Mouse (Mus musculus): ENCODE results near the gene Rnf130. TPM values are rescaled to one million over a fixed set of nuclear protein-coding genes. Genes with fewer than 3 reads are reported as not detected.
A peak's percentile ranks its signal among the peaks of the same experiment; 100 is the strongest.

Gene Rnf130
- polyA plus RNA-seq, 1 experiment from 2014 or later = 60.5 TPM

DNA sequence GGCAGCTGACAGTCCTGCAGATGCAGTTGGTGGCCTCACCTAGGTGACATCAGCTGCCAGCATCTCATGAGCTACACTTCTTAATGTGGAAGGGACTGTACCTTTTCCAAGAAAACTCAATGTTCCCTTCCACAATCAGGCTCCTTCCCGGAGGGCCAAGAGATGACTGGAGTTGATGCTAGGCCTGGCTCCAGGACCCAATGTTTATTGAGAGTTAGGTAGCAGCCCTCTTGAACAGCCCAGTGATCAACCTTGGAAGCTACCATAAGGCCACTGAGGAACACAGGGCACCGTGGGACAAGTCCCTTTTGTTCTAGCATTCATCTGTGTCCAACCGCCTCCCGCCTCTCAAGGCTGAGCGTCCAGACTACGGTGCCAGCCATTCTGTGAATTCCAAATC is 107.1 kb downstream of the Rnf130 start:
- H3K27me3 ChIP-seq (replicated peaks; ENCODE audit: low read depth, poor library complexity, severe bottlenecking) = no peaks in the 10 kb centered on the region
- peaks cover 24% of the 10 kb centered on the region for H3K4me1 ChIP-seq
- DNase-seq (ENCODE audit: low spot score) = no peak
- no peak overlapping the region; the same call in 1 of the 2 replicates for H3K27ac ChIP-seq (replicated peaks)
- peak overlapping the region; percentile 94 for H3K4me3 ChIP-seq
- 90% methylated on average over 6 of the region's 6 CpGs for WGBS
- H3K9me3 ChIP-seq = no peaks in the 10 kb centered on the region
- H3K36me3 ChIP-seq (replicated peaks) = peaks cover 26% of the 10 kb centered on the region

DNA sequence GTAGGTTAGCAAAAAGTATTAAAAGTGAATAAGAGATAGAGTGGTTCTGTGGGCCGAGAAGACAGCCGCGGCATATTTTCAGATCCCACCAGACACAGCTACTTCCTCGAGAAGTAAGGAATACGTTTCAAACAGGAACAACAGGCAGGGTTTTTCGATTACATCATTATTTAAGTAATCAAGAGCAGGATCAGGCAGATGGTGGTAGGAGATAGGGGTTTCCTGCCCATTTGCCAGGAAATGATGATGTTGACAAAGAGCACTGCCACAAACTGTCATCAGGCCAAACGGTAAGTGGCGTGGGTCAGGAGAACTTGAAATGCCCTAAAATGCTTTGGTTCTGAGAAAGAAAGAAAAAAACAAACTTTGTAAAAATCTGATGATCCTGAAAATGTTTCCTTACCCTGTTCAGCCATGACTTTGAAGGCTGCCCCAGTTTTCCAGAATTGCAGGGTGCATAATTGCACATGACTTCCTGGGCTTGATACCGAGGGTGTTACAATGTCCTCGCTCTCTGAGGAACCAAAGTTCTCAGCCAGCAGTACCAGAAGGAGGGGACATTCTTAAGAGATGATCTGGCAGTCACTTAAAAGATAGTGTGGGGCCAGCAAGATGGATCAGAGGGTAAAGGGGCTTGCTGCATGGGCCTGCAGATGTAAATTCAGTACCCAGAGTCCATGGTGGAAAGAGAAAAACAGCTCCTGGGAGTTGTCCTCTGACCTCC is 109.2 kb downstream of the Rnf130 start:
- Histone ChIP-seq H3K4me1 (peaks cover 20% of the 10 kb centered on the region), H3K27me3 (replicated peaks; ENCODE audit: low read depth, poor library complexity, severe bottlenecking) (no peaks in the 10 kb centered on the region)

GRCm38 (mm10) chr11:50138206-50138822 is 113.2 kb downstream of the Rnf130 start:
- WGBS = 77% methylated on average over 10 of the region's 10 CpGs
- Histone ChIP-seq H3K27me3 (replicated peaks; ENCODE audit: low read depth, poor library complexity, severe bottlenecking) (no peaks in the 10 kb centered on the region), H3K4me1 (no peaks in the 10 kb centered on the region), H3K9me3 (no peaks in the 10 kb centered on the region), H3K27ac (replicated peaks) (no peak overlapping the region), H3K4me3 (no peak overlapping the region), H3K36me3 (replicated peaks) (peaks cover 82% of the 10 kb centered on the region)
- no peak for DNase-seq (ENCODE audit: low spot score)

More for the DNA sequence above, 109.2 kb downstream of the Rnf130 start:
- WGBS = 84% methylated on average over 10 of the region's 10 CpGs
- Histone ChIP-seq H3K27ac (replicated peaks) (no peak overlapping the region), H3K9me3 (no peaks in the 10 kb centered on the region), H3K36me3 (replicated peaks) (peaks cover 46% of the 10 kb centered on the region), H3K4me3 (no peak overlapping the region)
- no peak for DNase-seq (ENCODE audit: low spot score)

DNA sequence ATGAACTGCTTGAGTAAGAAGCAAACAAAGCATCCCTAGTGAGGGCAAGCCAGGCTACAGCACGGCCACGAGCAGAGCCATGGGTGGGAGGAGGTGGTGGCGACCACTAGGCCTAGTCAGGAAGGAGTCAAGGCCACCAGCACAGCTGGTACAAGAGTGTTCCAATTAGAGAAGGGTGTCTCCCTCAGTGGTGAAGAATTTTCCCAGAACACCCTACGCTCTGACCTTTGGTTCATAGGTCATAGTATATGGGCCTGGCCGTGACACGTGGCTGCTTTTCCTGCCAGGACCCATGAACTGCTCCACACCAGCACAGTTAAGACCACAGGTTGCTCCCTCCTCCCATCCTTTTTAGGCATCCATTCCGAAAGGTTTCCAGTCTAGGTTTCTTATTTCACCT is 114.4 kb downstream of the Rnf130 start:
- WGBS = 75% methylated on average over 7 of the region's 7 CpGs
- no peak overlapping the region; the same call in 1 of the 2 replicates for H3K27ac ChIP-seq (replicated peaks)
- no peak overlapping the region for H3K4me3 ChIP-seq
- peaks cover 91% of the 10 kb centered on the region for H3K36me3 ChIP-seq (replicated peaks)
- H3K27me3 ChIP-seq (replicated peaks; ENCODE audit: low read depth, poor library complexity, severe bottlenecking) = no peaks in the 10 kb centered on the region
- DNase-seq (ENCODE audit: low spot score) = no peak
- no peaks in the 10 kb centered on the region for H3K9me3 ChIP-seq
- H3K4me1 ChIP-seq = no peaks in the 10 kb centered on the region

DNA sequence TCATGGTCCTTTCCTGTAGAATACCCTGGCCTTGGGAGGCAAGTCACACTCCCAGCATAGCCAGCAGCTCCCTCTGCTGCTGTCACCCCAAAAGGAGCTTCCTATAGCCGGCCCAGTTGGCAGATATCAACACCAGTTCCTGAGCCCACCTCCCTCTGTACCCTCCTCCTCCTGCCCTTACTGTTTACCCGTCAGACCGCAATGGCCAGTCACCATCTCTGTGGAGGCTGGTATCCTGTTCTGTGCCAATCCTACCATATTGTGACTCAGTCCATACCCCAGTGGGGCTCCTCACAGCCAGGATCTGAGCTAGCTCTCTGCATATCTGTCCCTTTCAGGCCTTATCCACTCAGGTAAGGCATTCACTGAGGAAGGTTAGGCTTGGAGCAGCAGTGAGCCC is 120.4 kb downstream of the Rnf130 start:
- DNase-seq (ENCODE audit: low spot score) = no peak
- H3K27ac ChIP-seq (replicated peaks) = no peak overlapping the region
- H3K9me3 ChIP-seq = no peaks in the 10 kb centered on the region; the same call in 1 of the 2 replicates
- WGBS = 91% methylated on average over 3 of the region's 3 CpGs
- peaks cover 97% of the 10 kb centered on the region for H3K36me3 ChIP-seq (replicated peaks)
- H3K27me3 ChIP-seq (replicated peaks; ENCODE audit: low read depth, poor library complexity, severe bottlenecking) = no peaks in the 10 kb centered on the region
- no peak overlapping the region for H3K4me3 ChIP-seq
- H3K4me1 ChIP-seq = no peaks in the 10 kb centered on the region

DNA sequence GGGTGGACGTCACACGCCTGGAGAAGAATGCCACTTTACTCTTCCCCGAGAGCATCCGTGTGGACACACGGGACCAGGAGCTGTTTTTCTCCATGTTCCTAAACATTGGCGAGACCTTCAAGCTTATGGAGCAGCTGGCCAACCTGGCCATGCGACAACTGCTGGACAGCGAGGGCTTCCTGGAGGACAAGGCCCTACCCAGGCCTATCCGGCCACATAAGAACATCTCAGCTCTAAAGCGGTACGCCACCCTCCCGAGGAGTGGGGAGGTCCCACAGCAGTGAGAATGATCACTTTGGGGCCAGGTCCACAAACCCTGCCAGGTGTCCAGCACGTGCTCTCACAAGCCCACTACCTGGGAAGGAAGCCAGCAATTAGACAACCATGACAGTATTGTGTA is 121.0 kb downstream of the Rnf130 start:
- no peaks in the 10 kb centered on the region for H3K27me3 ChIP-seq (replicated peaks; ENCODE audit: low read depth, poor library complexity, severe bottlenecking)
- no peak for DNase-seq (ENCODE audit: low spot score)
- no peak overlapping the region for H3K4me3 ChIP-seq
- H3K36me3 ChIP-seq (replicated peaks) = peaks cover 97% of the 10 kb centered on the region
- no peaks in the 10 kb centered on the region; the same call in 1 of the 2 replicates for H3K9me3 ChIP-seq
- H3K4me1 ChIP-seq = no peaks in the 10 kb centered on the region
- WGBS = 96% methylated on average over 13 of the region's 13 CpGs
- no peak overlapping the region for H3K27ac ChIP-seq (replicated peaks)

GRCm38 (mm10) chr11:50147267-50147957 is 122.3 kb downstream of the Rnf130 start:
- Histone ChIP-seq H3K27me3 (replicated peaks; ENCODE audit: low read depth, poor library complexity, severe bottlenecking) (no peaks in the 10 kb centered on the region), H3K4me1 (no peaks in the 10 kb centered on the region), H3K36me3 (replicated peaks) (peaks cover 97% of the 10 kb centered on the region), H3K4me3 (no peak overlapping the region), H3K9me3 (no peaks in the 10 kb centered on the region; the same call in 1 of the 2 replicates), H3K27ac (replicated peaks) (no peak overlapping the region)
- 88% methylated on average over 9 of the region's 9 CpGs for WGBS
- no peak for DNase-seq (ENCODE audit: low spot score)

GRCm38 (mm10) chr11:50147958-50148476 is 122.9 kb downstream of the Rnf130 start:
- Histone ChIP-seq H3K27me3 (replicated peaks; ENCODE audit: low read depth, poor library complexity, severe bottlenecking) (no peaks in the 10 kb centered on the region), H3K36me3 (replicated peaks) (peaks cover 97% of the 10 kb centered on the region), H3K9me3 (no peaks in the 10 kb centered on the region; the same call in 1 of the 2 replicates), H3K4me3 (no peak overlapping the region), H3K4me1 (no peaks in the 10 kb centered on the region), H3K27ac (replicated peaks) (no peak overlapping the region)
- 94% methylated on average over 11 of the region's 11 CpGs for WGBS
- no peak for DNase-seq (ENCODE audit: low spot score)

DNA sequence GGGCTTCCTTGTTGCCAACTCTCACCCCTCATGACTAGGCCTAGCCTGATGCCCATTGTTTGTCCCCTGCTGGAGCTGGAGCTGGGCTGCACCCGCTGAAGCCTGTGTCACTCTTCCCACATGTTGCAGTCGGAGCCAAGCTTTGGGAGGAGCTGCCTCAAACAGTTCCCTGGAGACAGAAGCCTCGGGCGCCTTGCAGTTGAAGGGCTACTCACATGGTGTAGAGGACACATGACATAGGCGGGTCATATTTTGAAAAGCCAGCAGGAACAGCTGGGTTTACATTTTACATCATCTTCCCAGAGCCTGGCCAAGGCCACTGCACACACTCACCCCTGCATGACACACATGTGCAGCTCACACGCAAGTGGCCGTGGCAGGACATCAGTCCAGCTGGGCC is 124.1 kb downstream of the Rnf130 start:
- peaks cover 96% of the 10 kb centered on the region for H3K36me3 ChIP-seq (replicated peaks)

DNA sequence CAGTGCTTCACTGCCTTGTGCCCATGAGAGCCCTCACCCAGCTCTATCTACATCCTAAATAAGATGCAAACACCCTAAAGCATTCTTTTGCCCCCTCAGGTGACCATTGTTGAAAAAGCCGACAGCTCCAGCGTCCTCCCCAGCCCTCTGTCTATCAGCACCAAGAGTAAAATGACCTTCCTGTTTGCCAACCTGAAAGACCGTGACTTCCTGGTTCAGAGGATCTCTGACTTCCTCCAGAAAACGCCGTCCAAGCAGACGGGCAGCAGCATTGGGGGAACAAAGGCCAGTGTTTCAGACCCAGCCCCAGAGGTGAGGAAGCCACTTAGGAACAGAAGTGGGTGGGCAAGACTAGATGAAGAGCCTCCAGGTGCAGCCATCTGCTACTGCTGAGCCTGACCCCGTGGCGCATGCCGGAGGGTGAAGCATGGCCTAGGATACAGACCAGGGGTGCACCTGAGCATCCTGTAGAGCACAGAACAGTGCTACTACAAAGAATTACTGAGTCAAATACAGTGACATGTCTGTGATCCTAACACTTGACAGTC is 124.5 kb downstream of the Rnf130 start:
- Histone ChIP-seq H3K27ac (replicated peaks) (no peak overlapping the region), H3K4me1 (peaks cover 9% of the 10 kb centered on the region), H3K36me3 (replicated peaks) (peaks cover 99% of the 10 kb centered on the region), H3K27me3 (replicated peaks; ENCODE audit: low read depth, poor library complexity, severe bottlenecking) (no peaks in the 10 kb centered on the region), H3K9me3 (no peaks in the 10 kb centered on the region; the same call in 1 of the 2 replicates), H3K4me3 (no peak overlapping the region)
- WGBS = 83% methylated on average over 9 of the region's 9 CpGs
- no peak for DNase-seq (ENCODE audit: low spot score)

More for the DNA sequence above, 124.1 kb downstream of the Rnf130 start:
- no peak overlapping the region for H3K4me3 ChIP-seq
- WGBS = 87% methylated on average over 7 of the region's 7 CpGs
- no peaks in the 10 kb centered on the region for H3K27me3 ChIP-seq (replicated peaks; ENCODE audit: low read depth, poor library complexity, severe bottlenecking)
- H3K4me1 ChIP-seq = peaks cover 8% of the 10 kb centered on the region
- no peaks in the 10 kb centered on the region; the same call in 1 of the 2 replicates for H3K9me3 ChIP-seq
- DNase-seq (ENCODE audit: low spot score) = no peak
- no peak overlapping the region for H3K27ac ChIP-seq (replicated peaks)

GRCm38 (mm10) chr11:50151374-50151773 is 126.2 kb downstream of the Rnf130 start:
- Histone ChIP-seq H3K4me3 (no peak overlapping the region), H3K27me3 (replicated peaks; ENCODE audit: low read depth, poor library complexity, severe bottlenecking) (no peaks in the 10 kb centered on the region), H3K9me3 (no peaks in the 10 kb centered on the region; the same call in 1 of the 2 replicates), H3K27ac (replicated peaks) (no peak overlapping the region), H3K36me3 (replicated peaks) (peaks cover 97% of the 10 kb centered on the region), H3K4me1 (peaks cover 9% of the 10 kb centered on the region)
- no peak for DNase-seq (ENCODE audit: low spot score)
- WGBS = 89% methylated on average over 3 of the region's 3 CpGs

DNA sequence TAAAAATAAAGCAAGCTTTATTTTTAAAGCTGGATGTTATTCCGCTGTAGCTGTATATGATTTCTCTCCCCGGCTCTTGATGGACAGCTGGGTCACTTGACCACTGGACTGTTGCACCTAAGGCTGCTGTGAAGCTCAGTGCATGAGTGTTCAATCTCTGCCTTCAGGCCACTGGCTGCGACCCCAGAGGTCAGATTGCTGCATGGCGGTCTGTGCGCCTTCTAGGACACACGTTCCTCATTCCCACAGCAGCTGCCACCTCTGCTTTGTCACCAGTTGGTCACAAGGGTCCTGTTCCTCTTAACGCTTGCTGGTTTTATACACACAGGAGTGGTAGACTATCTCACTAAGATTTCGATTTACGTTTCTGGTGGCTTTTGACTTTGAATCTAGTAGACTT is 129.0 kb downstream of the Rnf130 start:
- 45% methylated on average over 9 of the region's 9 CpGs for WGBS
- H3K27ac ChIP-seq (replicated peaks) = no peak overlapping the region
- no peak overlapping the region for H3K4me3 ChIP-seq
- H3K9me3 ChIP-seq = no peaks in the 10 kb centered on the region; the same call in 1 of the 2 replicates
- H3K36me3 ChIP-seq (replicated peaks) = peaks cover 97% of the 10 kb centered on the region
- H3K4me1 ChIP-seq = peaks cover 9% of the 10 kb centered on the region
- no peaks in the 10 kb centered on the region for H3K27me3 ChIP-seq (replicated peaks; ENCODE audit: low read depth, poor library complexity, severe bottlenecking)
- DNase-seq (ENCODE audit: low spot score) = peak; percentile 30

All from embryonic facial prominence, embryonic 10.5 days (tissue).